Mouse (Mus musculus) lung, embryonic 15.5 days (tissue): ENCODE results near the gene Pxdn. TPM values are rescaled to one million over a fixed set of nuclear protein-coding genes. Genes with fewer than 3 reads are reported as not detected.

Experiments used
- ATAC-seq: fragments of 200-750 bp; cut with Nextera tagmentation; 2 replicates; pipeline ENCODE4 v1.8.0; 2017; ENCODE audit warnings: moderate number of reproducible peaks, borderline replicate concordance; ENCODE audit not compliant: low FRiP score, low TSS enrichment; ENCODE audit errors: extremely low read depth
- H3K27ac ChIP-seq: fragments of 300-500 bp; sonication (generic); 2 replicates; pipeline ENCODE4 v1.5.1; 2015; ENCODE audit warnings: moderate library complexity, mild to moderate bottlenecking, inconsistent platforms
- H3K27me3 ChIP-seq: fragments of 300-500 bp; sonication (generic); 2 replicates; pipeline ENCODE4 v1.6.1; 2015; ENCODE audit warnings: inconsistent platforms
- H3K36me3 ChIP-seq: fragments of 300-500 bp; sonication (generic); 2 replicates; pipeline ENCODE4 v1.6.1; 2015; ENCODE audit warnings: inconsistent platforms
- H3K4me1 ChIP-seq: fragments of 300-500 bp; sonication (generic); 2 replicates; pipeline ENCODE4 v1.6.1; 2015; ENCODE audit warnings: inconsistent platforms
- H3K4me2 ChIP-seq: fragments of 300-500 bp; sonication (generic); 2 replicates; pipeline ENCODE4 v1.6.1; 2015; ENCODE audit warnings: inconsistent platforms, mild to moderate bottlenecking, moderate library complexity
- H3K4me3 ChIP-seq: fragments of 300-500 bp; sonication (generic); 2 replicates; pipeline ENCODE4 v1.5.1; 2015; ENCODE audit warnings: mild to moderate bottlenecking, inconsistent platforms
- H3K9ac ChIP-seq: fragments of 300-500 bp; sonication (generic); 2 replicates; pipeline ENCODE4 v1.6.1; 2015; ENCODE audit warnings: inconsistent platforms
- H3K9me3 ChIP-seq: fragments of 300-500 bp; sonication (generic); 2 replicates; pipeline ENCODE4 v1.6.1; 2016; ENCODE audit warnings: inconsistent platforms
- WGBS: fragments of 180-500 bp; shearing (Covaris S2); methylation state at CpG from one replicate; pipeline ENCODE4 v1.1.7; 2015; 5-methylcytosine and 5-hydroxymethylcytosine counted together
- polyA plus RNA-seq: library from polyadenylated mRNA; unstranded; fragments of >200 nt; fragmentation: Nextera tagmentation; extraction: Ambion mirVana; gene quantifications from 2 replicates; pipeline ENCODE4 v1.2.1, GENCODE M21; 2015

The Pxdn gene
- polyA plus RNA-seq, 1 experiment from 2014 or later: 95.3 TPM

GRCm38 (mm10) chr12:29998895-29999294 is 61.5 kb downstream of the Pxdn start:
- ATAC-seq: no peak
- no peaks in the 10 kb centered on the region for H3K4me1 ChIP-seq
- no peaks in the 10 kb centered on the region for H3K9me3 ChIP-seq
- H3K36me3 ChIP-seq: peaks cover 86% of the 10 kb centered on the region
- 86% methylated on average over 5 of the region's 5 CpGs for WGBS
- no peak overlapping the region for H3K4me3 ChIP-seq
- H3K27ac ChIP-seq: no peak overlapping the region
- no peak overlapping the region for H3K4me2 ChIP-seq
- no peaks in the 10 kb centered on the region for H3K27me3 ChIP-seq
- H3K9ac ChIP-seq: no peak overlapping the region

- no peak for ATAC-seq
- Histone ChIP-seq H3K4me3 (no peak overlapping the region), H3K36me3 (peaks cover 82% of the 10 kb centered on the region), H3K27me3 (no peaks in the 10 kb centered on the region), H3K4me1 (no peaks in the 10 kb centered on the region), H3K4me2 (no peak overlapping the region), H3K9ac (no peak overlapping the region), H3K27ac (no peak overlapping the region), H3K9me3 (no peaks in the 10 kb centered on the region)
- 97% methylated on average over 16 of the region's 16 CpGs for WGBS
Observed at GRCm38 (mm10) chr12:30001951-30002350, 64.5 kb downstream of the Pxdn start.

- H3K36me3 ChIP-seq: peaks cover 84% of the 10 kb centered on the region
- H3K4me1 ChIP-seq: no peaks in the 10 kb centered on the region
- H3K27ac ChIP-seq: no peak overlapping the region
- no peak overlapping the region for H3K4me3 ChIP-seq
- peak; percentile 17; the same call in 1 of the 2 replicates for ATAC-seq
- WGBS: 83% methylated on average over 14 of the region's 14 CpGs
- H3K27me3 ChIP-seq: no peaks in the 10 kb centered on the region
- H3K9ac ChIP-seq: no peak overlapping the region
- H3K9me3 ChIP-seq: no peaks in the 10 kb centered on the region
- H3K4me2 ChIP-seq: no peak overlapping the region
Observed at GRCm38 (mm10) chr12:30003680-30004364, 66.4 kb downstream of the Pxdn start.

GRCm38 (mm10) chr12:30004365-30004723 is 66.9 kb downstream of the Pxdn start:
- Histone ChIP-seq H3K27me3 (no peaks in the 10 kb centered on the region), H3K9me3 (no peaks in the 10 kb centered on the region), H3K4me3 (no peak overlapping the region), H3K9ac (no peak overlapping the region), H3K27ac (no peak overlapping the region), H3K36me3 (peaks cover 86% of the 10 kb centered on the region), H3K4me2 (no peak overlapping the region), H3K4me1 (no peaks in the 10 kb centered on the region)
- ATAC-seq: no peak
- 85% methylated on average over 5 of the region's 5 CpGs for WGBS

- Histone ChIP-seq H3K27me3 (no peaks in the 10 kb centered on the region), H3K4me2 (no peak overlapping the region), H3K9ac (no peak overlapping the region), H3K27ac (no peak overlapping the region), H3K4me1 (no peaks in the 10 kb centered on the region), H3K36me3 (peaks cover 70% of the 10 kb centered on the region), H3K9me3 (no peaks in the 10 kb centered on the region), H3K4me3 (no peak overlapping the region)
- no peak for ATAC-seq
- WGBS: 76% methylated on average over 9 of the region's 9 CpGs
Observed at GRCm38 (mm10) chr12:30006586-30006985, 69.2 kb downstream of the Pxdn start.

GRCm38 (mm10) chr12:30008741-30009140 is 71.3 kb downstream of the Pxdn start:
- ATAC-seq: no peak
- Histone ChIP-seq H3K9ac (no peak overlapping the region), H3K4me1 (no peaks in the 10 kb centered on the region), H3K36me3 (peaks cover 68% of the 10 kb centered on the region), H3K9me3 (no peaks in the 10 kb centered on the region), H3K4me2 (no peak overlapping the region), H3K27me3 (no peaks in the 10 kb centered on the region), H3K4me3 (no peak overlapping the region), H3K27ac (no peak overlapping the region)
- WGBS: 87% methylated on average over 5 of the region's 5 CpGs

- WGBS: 85% methylated on average over 9 of the region's 9 CpGs
- Histone ChIP-seq H3K27me3 (no peaks in the 10 kb centered on the region), H3K9me3 (no peaks in the 10 kb centered on the region), H3K27ac (no peak overlapping the region), H3K4me1 (no peaks in the 10 kb centered on the region), H3K36me3 (peaks cover 59% of the 10 kb centered on the region), H3K9ac (no peak overlapping the region), H3K4me2 (no peak overlapping the region), H3K4me3 (no peak overlapping the region)
- no peak for ATAC-seq
Observed at GRCm38 (mm10) chr12:30015501-30015900, 78.1 kb downstream of the Pxdn start.

- no peak overlapping the region for H3K9ac ChIP-seq
- no peak overlapping the region for H3K4me2 ChIP-seq
- no peaks in the 10 kb centered on the region for H3K9me3 ChIP-seq
- WGBS: 86% methylated on average over 3 of the region's 3 CpGs
- H3K27me3 ChIP-seq: no peaks in the 10 kb centered on the region
- H3K4me3 ChIP-seq: no peak overlapping the region
- H3K27ac ChIP-seq: no peak overlapping the region
- no peaks in the 10 kb centered on the region for H3K4me1 ChIP-seq
- no peak for ATAC-seq
- H3K36me3 ChIP-seq: peaks cover 54% of the 10 kb centered on the region
Observed at GRCm38 (mm10) chr12:30017131-30017530, 79.7 kb downstream of the Pxdn start.

GRCm38 (mm10) chr12:30020447-30020846 is 83.0 kb downstream of the Pxdn start:
- no peak overlapping the region for H3K27ac ChIP-seq
- ATAC-seq: no peak
- H3K4me2 ChIP-seq: no peak overlapping the region
- no peaks in the 10 kb centered on the region for H3K4me1 ChIP-seq
- H3K4me3 ChIP-seq: no peak overlapping the region
- H3K9ac ChIP-seq: no peak overlapping the region
- H3K9me3 ChIP-seq: no peaks in the 10 kb centered on the region
- H3K27me3 ChIP-seq: no peaks in the 10 kb centered on the region
- peaks cover 22% of the 10 kb centered on the region; the same call in 1 of the 2 replicates for H3K36me3 ChIP-seq

GRCm38 (mm10) chr12:30023491-30023890 is 86.1 kb downstream of the Pxdn start:
- Histone ChIP-seq H3K36me3 (peaks cover 3% of the 10 kb centered on the region; the same call in 1 of the 2 replicates), H3K4me1 (peaks cover 4% of the 10 kb centered on the region; the same call in 1 of the 2 replicates), H3K27ac (no peak overlapping the region), H3K4me2 (no peak overlapping the region), H3K9me3 (no peaks in the 10 kb centered on the region), H3K9ac (no peak overlapping the region), H3K27me3 (no peaks in the 10 kb centered on the region), H3K4me3 (no peak overlapping the region)
- no peak for ATAC-seq
- WGBS: 21% methylated on average over 3 of the region's 3 CpGs

- Histone ChIP-seq H3K36me3 (no peaks in the 10 kb centered on the region), H3K9me3 (no peaks in the 10 kb centered on the region), H3K27me3 (no peaks in the 10 kb centered on the region), H3K4me2 (no peak overlapping the region), H3K4me1 (peaks cover 4% of the 10 kb centered on the region; the same call in 1 of the 2 replicates), H3K27ac (no peak overlapping the region), H3K9ac (no peak overlapping the region), H3K4me3 (no peak overlapping the region)
- 66% methylated on average over 2 of the region's 2 CpGs for WGBS
- ATAC-seq: no peak
Observed at GRCm38 (mm10) chr12:30024264-30024825, 86.9 kb downstream of the Pxdn start.

- H3K4me2 ChIP-seq: no peak overlapping the region
- no peaks in the 10 kb centered on the region for H3K36me3 ChIP-seq
- H3K9me3 ChIP-seq: no peaks in the 10 kb centered on the region
- 51% methylated on average over 3 of the region's 3 CpGs for WGBS
- H3K27ac ChIP-seq: no peak overlapping the region
- no peaks in the 10 kb centered on the region for H3K27me3 ChIP-seq
- peaks cover 4% of the 10 kb centered on the region; the same call in 1 of the 2 replicates for H3K4me1 ChIP-seq
- H3K9ac ChIP-seq: no peak overlapping the region
- no peak overlapping the region for H3K4me3 ChIP-seq
- ATAC-seq: no peak
Observed at GRCm38 (mm10) chr12:30027721-30028340, 90.4 kb downstream of the Pxdn start.
